Mouse (Mus musculus) forebrain, embryonic 15.5 days (tissue): Measurements from ENCODE around the gene Dnhd1. TPM values are rescaled to one million over a fixed set of nuclear protein-coding genes. Genes with fewer than 3 reads are reported as not detected.
A peak's percentile ranks its signal among the peaks of the same experiment; 100 is the strongest.
"Not testable (repeated sequence)": the region's sequence is repeated elsewhere in the genome, so short reads cannot be mapped to it uniquely, and the experiment has no call there.

Experiments
- ATAC-seq: fragments of 200-750 bp; cut with Nextera tagmentation; replicated peaks from 2 replicates; pipeline ENCODE4 v1.8.0; 2017; ENCODE audit warnings: mild to moderate bottlenecking, moderate TSS enrichment, moderate library complexity
- H3K27ac ChIP-seq: fragments of 300-500 bp; sonication (generic); replicated peaks from 2 replicates; pipeline ENCODE4 v1.5.1; 2015; ENCODE audit warnings: mild to moderate bottlenecking, inconsistent platforms
- H3K27me3 ChIP-seq: fragments of 300-500 bp; sonication (generic); 2 replicates; pipeline ENCODE4 v1.6.1; 2015; ENCODE audit warnings: inconsistent platforms
- H3K36me3 ChIP-seq: fragments of 300-500 bp; sonication (generic); 2 replicates; pipeline ENCODE4 v1.6.1; 2015; ENCODE audit warnings: mild to moderate bottlenecking, inconsistent platforms
- H3K4me1 ChIP-seq: fragments of 300-500 bp; sonication (generic); 2 replicates; pipeline ENCODE4 v1.6.1; 2015; ENCODE audit warnings: inconsistent platforms
- H3K4me2 ChIP-seq: fragments of 300-500 bp; sonication (generic); replicated peaks from 2 replicates; pipeline ENCODE4 v1.6.1; 2015; ENCODE audit warnings: mild to moderate bottlenecking, inconsistent platforms
- H3K4me3 ChIP-seq: fragments of 300-500 bp; sonication (generic); 2 replicates; pipeline ENCODE4 v1.5.1; 2015; ENCODE audit warnings: mild to moderate bottlenecking, inconsistent platforms
- H3K9ac ChIP-seq: fragments of 300-500 bp; sonication (generic); replicated peaks from 2 replicates; pipeline ENCODE4 v1.6.1; 2015; ENCODE audit warnings: mild to moderate bottlenecking, inconsistent platforms
- H3K9me3 ChIP-seq: fragments of 300-500 bp; sonication (generic); 2 replicates; pipeline ENCODE4 v1.6.1; 2016; ENCODE audit warnings: inconsistent platforms
- WGBS: fragments of 180-500 bp; shearing (Covaris S2); methylation state at CpG from one replicate; pipeline ENCODE4 v1.1.7; 2015; ENCODE audit warnings: mixed read lengths; 5-methylcytosine and 5-hydroxymethylcytosine counted together
- polyA plus RNA-seq: library from polyadenylated mRNA; unstranded; fragments of >200 nt; fragmentation: Nextera tagmentation; extraction: Ambion mirVana; gene quantifications from 2 replicates; pipeline ENCODE4 v1.2.1, GENCODE M21; 2015

Gene Dnhd1
- polyA plus RNA-seq, 1 experiment from 2014 or later: 0.42 TPM

DNA sequence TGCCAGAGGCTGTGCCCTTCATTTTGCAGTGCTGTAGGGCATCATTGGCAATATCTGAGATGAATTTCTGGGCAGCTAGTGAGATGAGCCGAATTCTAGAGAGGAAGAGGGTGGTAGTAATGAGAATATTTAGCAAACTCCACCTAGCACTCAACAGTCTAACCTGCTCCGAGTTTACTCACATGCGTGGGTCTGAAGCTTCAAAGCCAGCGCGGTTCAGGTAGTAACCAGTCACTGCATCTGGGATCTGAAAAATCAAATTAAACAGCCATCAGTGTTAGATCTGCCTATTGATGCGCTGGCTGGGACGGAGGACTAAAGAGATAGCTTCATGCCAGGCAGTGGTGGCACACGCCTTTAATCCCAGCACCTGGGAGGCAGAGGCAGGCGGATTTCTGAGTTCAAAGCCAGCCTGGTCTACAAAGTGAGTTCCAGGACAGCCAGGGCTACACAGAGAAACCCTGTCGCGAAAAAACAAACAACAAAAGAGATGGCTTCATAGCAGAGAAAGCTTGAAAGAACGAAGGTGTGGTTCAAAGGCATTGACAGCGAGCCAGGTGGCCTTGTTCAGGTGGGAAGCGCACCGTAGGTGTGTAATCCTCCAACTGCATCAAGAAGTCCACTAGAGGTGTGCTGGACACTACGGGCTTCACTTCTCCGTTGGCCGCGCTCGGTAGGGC is 92.8 kb downstream of the Dnhd1 start:
- H3K9me3 ChIP-seq, H3K27ac ChIP-seq, H3K27me3 ChIP-seq, ATAC-seq: not testable (repeated sequence)
- Histone ChIP-seq H3K4me1 (peaks cover 24% of the 10 kb centered on the region), H3K9ac (peak overlapping the region; percentile 90), H3K4me2 (peak overlapping the region; percentile 93), H3K36me3 (peaks cover 51% of the 10 kb centered on the region), H3K4me3 (peak overlapping the region; percentile 98)
- 36% methylated on average over 20 of the region's 20 CpGs for WGBS

DNA sequence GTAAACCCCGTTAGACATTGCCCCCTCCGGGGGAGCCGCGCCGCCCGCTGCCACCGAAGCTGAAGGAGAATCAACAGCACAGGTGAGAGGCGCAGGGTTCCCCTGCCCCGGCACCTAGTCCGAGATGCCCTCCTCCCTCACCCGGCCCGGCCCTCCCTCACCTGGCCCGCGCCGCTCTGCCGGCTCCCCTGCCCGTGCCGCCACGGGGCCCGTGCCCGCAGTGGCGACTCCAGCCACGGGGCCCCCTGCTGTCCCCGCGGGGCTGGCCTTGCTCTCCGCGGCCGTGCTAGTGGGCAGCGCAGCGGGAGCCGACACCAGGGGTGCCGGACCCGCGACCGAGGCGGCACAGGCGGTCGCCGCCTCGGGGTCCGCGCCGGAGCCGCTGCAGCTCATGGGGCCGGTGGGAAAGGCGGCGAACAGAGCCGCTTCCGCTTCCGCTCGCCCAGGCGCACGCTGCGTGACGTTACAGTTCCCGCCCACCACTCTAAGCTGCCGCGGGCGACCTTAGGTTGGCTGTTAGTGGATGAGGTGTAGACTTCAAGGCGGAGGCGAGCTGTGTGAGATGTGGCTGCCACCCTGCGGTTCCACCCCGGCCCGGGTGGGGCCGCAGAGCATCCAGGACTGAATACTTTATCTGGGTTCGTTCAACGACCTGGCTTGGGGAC is 93.4 kb downstream of the Dnhd1 start, which contains the start of gene Taf10:
TSS of gene Taf10 (minus strand) at position 436 of the 665 bp plus-strand sequence.
- Histone ChIP-seq H3K27me3 (no peaks in the 10 kb centered on the region), H3K4me1 (peaks cover 18% of the 10 kb centered on the region), H3K9me3 (no peaks in the 10 kb centered on the region), H3K27ac (peak within 1 kb of the TSS; percentile 88), H3K9ac (peak within 1 kb of the TSS; percentile 90), H3K36me3 (peaks cover 56% of the 10 kb centered on the region), H3K4me3 (peak within 1 kb of the TSS; percentile 98), H3K4me2 (peak within 1 kb of the TSS; percentile 93)
- WGBS: under 1% methylated on average over 66 of the region's 67 CpGs
- peak; percentile 97 for ATAC-seq

DNA sequence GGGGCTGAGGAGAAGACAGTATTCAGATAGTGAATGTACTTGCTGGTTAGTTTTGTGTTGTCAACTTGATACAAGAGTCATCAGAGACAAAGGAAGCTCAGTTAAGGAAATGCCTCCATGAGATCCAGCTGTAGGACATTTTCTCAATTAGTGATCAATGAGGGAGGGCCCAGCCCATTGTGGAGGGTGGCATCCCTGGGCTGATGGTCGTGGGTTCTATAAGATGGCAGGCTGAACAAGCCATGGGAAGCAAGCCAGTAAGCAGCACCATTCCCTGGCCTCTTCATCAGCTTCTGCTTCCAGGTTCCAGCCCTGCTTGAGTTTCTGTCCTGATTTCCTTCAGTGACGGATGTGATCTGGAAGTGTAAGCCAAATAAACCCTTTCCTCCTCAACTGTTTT is 97.1 kb downstream of the Dnhd1 start:
- Histone ChIP-seq H3K27me3 (no peaks in the 10 kb centered on the region), H3K27ac (no peak overlapping the region), H3K9ac (no peak overlapping the region), H3K4me3 (no peak overlapping the region), H3K36me3 (peaks cover 38% of the 10 kb centered on the region), H3K4me2 (no peak overlapping the region), H3K4me1 (peaks cover 31% of the 10 kb centered on the region), H3K9me3 (no peaks in the 10 kb centered on the region)
- WGBS: 82% methylated on average over 2 of the region's 2 CpGs
- ATAC-seq: no peak

DNA sequence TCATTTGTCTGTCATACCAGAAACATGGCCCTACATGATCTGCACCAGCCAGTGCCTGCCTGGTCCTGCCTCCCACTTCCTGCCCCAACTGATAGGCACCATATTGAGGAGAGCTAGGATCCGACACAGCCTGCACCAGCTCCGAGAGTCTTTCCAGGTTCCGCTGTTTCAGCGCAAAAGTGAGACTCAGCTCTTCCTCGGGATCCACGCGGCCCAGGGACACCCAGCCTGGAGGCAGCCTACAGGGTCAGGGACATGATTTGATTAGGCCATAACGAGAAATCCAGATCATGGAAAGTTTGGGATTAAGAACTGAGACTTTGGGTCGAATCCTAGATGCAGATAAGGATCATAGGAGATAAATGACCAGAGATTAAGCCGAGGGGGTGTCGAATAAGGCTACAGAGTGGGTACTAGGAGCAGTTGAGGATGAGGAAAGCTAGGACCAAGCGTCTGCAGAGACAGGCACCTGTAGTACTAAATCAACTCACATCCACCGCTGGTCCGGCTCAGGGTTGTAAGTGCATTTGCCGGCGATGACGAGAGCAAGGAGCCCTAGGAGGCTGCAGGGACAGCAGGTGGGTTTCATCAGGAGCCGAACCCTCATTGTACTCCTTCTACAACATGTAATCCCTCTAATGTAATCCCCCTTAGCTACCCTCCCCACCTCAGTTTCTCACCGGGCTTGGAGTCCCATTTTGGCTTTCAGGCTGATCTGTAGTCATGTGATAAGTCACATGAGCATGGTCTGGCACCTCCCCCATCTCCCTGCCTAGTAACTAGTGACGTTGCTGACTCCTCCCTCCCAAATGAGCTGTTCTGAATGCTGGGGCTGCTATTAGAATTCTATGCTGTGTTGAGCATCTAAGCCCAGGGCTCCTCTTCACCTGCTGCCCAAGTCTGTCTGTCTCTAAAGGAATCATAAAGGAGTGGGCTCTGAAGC is 101.1 kb downstream of the Dnhd1 start, which contains the start of gene Tpp1:
TSS of gene Tpp1 (minus strand) at position 745 of the 943 bp plus-strand sequence.
- no peaks in the 10 kb centered on the region for H3K27me3 ChIP-seq
- peak within 1 kb of the TSS; percentile 53 for H3K27ac ChIP-seq
- H3K9me3 ChIP-seq: no peaks in the 10 kb centered on the region
- H3K4me3 ChIP-seq: peak within 1 kb of the TSS; percentile 42
- 19% methylated on average over 20 of the region's 20 CpGs for WGBS
- H3K9ac ChIP-seq: peak within 1 kb of the TSS; percentile 53
- peak; percentile 88 for ATAC-seq
- peaks cover 17% of the 10 kb centered on the region for H3K4me1 ChIP-seq
- H3K36me3 ChIP-seq: peaks cover 66% of the 10 kb centered on the region
- H3K4me2 ChIP-seq: peak within 1 kb of the TSS; percentile 65

DNA sequence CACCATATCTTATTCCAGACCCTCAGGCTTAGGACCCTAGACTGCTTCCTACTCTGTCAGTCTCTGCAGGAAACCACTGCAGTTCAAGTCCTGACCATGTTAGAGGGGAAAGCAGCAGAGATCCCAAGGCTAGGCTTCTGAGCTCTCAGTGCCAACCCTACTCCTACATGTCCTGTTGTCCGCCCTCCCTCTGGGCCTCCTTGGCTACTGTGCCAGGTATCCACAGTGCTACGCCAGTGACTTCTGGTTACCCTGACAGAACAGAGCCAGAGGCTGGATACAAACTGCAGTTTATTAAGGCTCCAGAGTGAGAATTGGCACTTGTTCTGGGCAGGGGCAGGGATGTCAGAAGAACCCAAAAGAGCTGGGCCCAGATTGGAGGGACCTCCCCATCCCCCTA is 102.1 kb downstream of the Dnhd1 start:
- no peak overlapping the region; the same call in 1 of the 2 replicates for H3K27ac ChIP-seq
- H3K9me3 ChIP-seq: no peaks in the 10 kb centered on the region
- no peak overlapping the region for H3K4me3 ChIP-seq
- ATAC-seq: peak; percentile 14
- peaks cover 68% of the 10 kb centered on the region for H3K36me3 ChIP-seq
- H3K9ac ChIP-seq: no peak overlapping the region
- 89% methylated on average over 2 of the region's 2 CpGs for whole genome bisulfite sequencing
- H3K4me2 ChIP-seq: no peak overlapping the region
- H3K4me1 ChIP-seq: peaks cover 17% of the 10 kb centered on the region
- no peaks in the 10 kb centered on the region for H3K27me3 ChIP-seq

DNA sequence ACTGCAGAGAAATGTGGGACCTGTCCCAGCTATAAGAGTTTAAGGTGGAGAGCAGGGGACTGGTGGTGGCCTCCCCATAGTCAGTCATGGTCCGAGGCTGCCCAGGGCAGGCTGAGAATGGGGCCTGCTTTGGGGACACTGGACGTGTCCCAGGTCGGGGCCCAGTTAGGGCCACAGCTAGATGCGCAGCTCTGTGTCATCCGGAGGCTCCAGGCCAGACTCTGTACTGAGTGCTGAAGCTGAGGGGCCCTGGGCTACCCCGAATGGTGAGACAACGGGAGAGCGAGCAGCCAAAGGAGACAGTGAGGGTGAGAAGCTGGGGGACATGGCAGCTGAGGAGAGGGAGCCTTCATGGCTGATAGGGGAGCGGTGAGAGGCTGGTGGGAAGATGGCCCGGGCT is 102.7 kb downstream of the Dnhd1 start:
- Histone ChIP-seq H3K4me1 (peaks cover 17% of the 10 kb centered on the region), H3K27ac (no peak overlapping the region), H3K4me3 (no peak overlapping the region), H3K4me2 (no peak overlapping the region), H3K27me3 (no peaks in the 10 kb centered on the region), H3K9me3 (no peaks in the 10 kb centered on the region), H3K36me3 (peaks cover 71% of the 10 kb centered on the region), H3K9ac (no peak overlapping the region)
- no peak for ATAC-seq
- 93% methylated on average over 10 of the region's 10 CpGs for WGBS

DNA sequence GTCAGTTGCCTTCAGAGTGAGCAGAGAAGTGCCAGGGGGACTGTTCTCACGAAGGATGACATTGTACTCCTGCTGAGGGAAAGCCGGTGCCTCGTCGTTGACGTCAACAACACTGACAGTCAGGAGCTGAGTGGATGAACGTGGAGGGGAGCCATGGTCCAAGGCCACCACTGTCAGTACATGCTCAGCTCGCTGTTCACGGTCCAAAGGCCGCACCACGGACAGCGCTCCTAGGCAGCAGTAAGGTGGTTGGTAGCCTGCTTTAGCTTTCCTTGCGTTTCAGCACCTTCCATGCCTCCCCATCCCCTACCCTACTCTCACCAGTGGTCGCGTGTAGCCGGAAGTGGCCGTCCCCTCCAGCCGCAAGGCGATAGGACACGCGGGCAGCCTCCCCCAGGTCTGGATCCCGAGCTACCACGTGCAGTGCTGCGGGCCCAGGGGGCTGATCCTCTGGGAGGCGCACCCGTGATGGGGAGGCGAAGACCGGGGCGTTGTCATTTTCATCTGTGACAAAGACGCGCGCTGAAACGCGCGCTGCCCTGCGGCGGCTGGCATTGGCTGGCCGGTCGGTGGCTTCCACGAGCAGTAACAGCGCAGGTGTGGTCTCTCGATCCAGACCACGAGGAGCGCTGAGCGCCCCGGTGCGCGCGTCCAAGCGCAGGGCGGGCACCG is 111.3 kb downstream of the Dnhd1 start:
- Histone ChIP-seq H3K27ac (no peak overlapping the region), H3K4me1 (no peaks in the 10 kb centered on the region), H3K27me3 (no peaks in the 10 kb centered on the region), H3K4me3 (no peak overlapping the region), H3K4me2 (no peak overlapping the region), H3K36me3 (peaks cover 90% of the 10 kb centered on the region), H3K9me3 (no peaks in the 10 kb centered on the region), H3K9ac (no peak overlapping the region)
- 0 out of 2 replicates have a peak, but pooled peaks have one; percentile 15 for ATAC-seq
- WGBS: 23% methylated on average over 51 of the region's 51 CpGs

DNA sequence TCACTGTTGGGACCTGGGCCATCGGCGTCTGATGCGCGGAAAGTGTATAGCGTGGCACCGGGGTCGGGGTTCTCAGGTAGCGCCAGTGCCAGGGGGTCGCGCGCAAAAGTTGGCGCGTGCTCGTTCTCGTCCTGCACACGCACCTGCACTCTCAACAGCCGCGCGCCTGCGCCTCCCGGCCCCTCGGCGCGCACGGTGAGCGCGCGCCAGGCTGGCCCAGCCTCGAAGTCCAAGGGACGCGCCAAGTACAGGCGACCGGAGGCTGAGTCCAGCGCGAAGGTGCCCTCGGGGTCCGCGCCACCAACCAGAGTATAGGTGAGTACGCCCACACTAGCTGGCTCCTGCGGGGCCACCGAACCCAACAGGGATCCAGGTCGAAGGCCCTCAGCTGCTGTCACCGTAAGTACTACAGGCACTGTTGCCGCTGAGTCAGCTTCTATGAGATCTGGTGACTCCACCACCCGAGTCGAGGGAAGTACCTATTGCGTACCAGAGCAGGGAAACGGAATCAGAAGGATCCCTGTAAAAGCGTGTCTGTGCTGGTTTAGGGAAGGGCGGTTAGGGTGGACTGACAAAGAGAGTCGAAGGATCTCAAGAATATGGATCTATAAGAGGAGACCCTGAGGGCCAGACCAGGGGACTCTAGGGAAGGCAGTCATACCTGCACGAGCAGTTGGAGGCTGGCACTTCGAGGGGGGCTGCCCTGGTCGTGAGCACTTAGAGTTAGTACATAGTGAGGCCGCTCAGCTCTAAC is 112.1 kb downstream of the Dnhd1 start:
- Histone ChIP-seq H3K9ac (no peak overlapping the region), H3K4me2 (no peak overlapping the region), H3K9me3 (no peaks in the 10 kb centered on the region), H3K4me1 (peaks cover 5% of the 10 kb centered on the region; the same call in 1 of the 2 replicates), H3K27me3 (no peaks in the 10 kb centered on the region), H3K4me3 (no peak overlapping the region), H3K27ac (no peak overlapping the region), H3K36me3 (peaks cover 87% of the 10 kb centered on the region)
- 0 out of 2 replicates have a peak, but pooled peaks have one; percentile 6 for ATAC-seq
- WGBS: 25% methylated on average over 55 of the region's 55 CpGs

DNA sequence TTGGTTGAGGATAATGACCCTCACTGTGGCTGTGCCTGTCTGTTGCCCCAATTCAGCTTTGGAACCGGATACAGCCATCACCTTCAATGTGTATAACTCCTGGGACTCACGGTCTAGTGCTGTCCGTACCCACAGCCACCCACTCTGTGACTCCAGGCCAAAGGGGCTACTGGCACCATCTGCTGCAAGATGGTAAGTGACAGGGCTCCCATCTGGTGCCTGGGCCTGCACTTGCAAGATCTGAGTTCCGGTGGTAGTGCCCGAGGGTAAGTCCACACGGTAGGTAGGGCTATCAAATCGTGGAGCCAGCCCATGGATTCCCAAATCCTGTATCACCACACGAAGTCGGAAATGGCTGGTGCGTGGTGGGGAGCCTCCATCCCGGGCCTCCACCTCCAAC is 113.7 kb downstream of the Dnhd1 start:
- Histone ChIP-seq H3K4me2 (no peak overlapping the region), H3K27ac (no peak overlapping the region), H3K27me3 (no peaks in the 10 kb centered on the region), H3K4me1 (peaks cover 21% of the 10 kb centered on the region), H3K4me3 (no peak overlapping the region), H3K9ac (no peak overlapping the region), H3K9me3 (no peaks in the 10 kb centered on the region), H3K36me3 (peaks cover 85% of the 10 kb centered on the region)
- ATAC-seq: no peak
- 90% methylated on average over 11 of the region's 11 CpGs for WGBS

DNA sequence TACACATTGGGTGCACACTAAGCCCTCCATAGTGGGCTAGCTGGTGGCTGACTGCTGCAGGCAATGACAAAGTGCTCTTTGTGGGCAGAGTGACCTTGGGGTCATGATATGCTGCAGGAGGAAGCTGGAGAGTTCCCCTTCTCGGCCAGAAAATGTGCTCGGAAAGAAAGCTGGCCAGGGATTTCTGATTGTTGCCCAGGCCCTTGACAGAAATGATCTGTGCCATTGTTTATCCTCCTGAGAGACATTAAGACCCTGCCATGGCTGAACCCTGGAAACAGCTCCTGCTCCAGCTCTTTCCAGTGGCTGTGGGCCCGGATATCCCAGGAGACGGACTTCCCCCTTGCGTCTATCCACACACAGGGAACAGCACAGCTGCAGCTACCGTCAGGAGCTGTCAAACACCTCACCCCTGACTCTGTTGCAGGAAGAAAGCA is 117.1 kb downstream of the Dnhd1 start:
- no peak for ATAC-seq
- 21% methylated on average over 6 of the region's 6 CpGs for WGBS
- Histone ChIP-seq H3K9me3 (no peaks in the 10 kb centered on the region), H3K27ac (no peak overlapping the region), H3K9ac (no peak overlapping the region), H3K4me3 (no peak overlapping the region), H3K4me1 (peaks cover 40% of the 10 kb centered on the region), H3K27me3 (no peaks in the 10 kb centered on the region), H3K36me3 (peaks cover 94% of the 10 kb centered on the region), H3K4me2 (no peak overlapping the region)

DNA sequence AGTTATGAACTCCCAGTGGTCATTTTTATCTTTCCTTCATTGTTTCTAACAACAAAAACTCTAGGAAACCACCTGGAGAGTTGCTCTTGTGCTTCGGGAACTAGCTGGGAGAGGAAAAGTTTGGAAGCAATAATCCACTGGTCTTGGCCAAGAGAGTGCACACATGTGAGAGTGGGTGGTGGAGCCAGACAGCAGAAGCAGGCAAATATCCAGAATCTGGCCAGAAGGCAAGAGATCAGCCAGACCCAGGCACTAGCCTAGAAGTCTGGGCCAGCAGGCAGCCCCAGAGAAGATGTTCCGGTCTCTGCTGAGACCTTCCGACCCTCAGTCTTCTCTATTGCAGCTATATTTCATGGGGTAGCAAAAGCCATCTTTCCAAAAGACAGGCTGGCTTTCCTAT is 119.3 kb downstream of the Dnhd1 start:
- no peak overlapping the region for H3K27ac ChIP-seq
- H3K9ac ChIP-seq: no peak overlapping the region
- WGBS: 91% methylated on average over 3 of the region's 3 CpGs
- H3K4me3 ChIP-seq: no peak overlapping the region
- peaks cover 85% of the 10 kb centered on the region for H3K36me3 ChIP-seq
- no peaks in the 10 kb centered on the region for H3K27me3 ChIP-seq
- no peak for ATAC-seq
- H3K9me3 ChIP-seq: no peaks in the 10 kb centered on the region
- H3K4me1 ChIP-seq: peaks cover 49% of the 10 kb centered on the region
- no peak overlapping the region for H3K4me2 ChIP-seq
